Mouse (Mus musculus): Measurements from ENCODE around the gene Gm44596.

Gm44596 gene

GRCm38 (mm10) chr6:128429300-128429699 lies 54.0 kb downstream of the Gm44596 start:
- no peak for DNase-seq (ENCODE audit: low spot score)

GRCm38 (mm10) chr6:128429826-128430225 lies 54.5 kb downstream of the Gm44596 start:
- no peak for DNase-seq (ENCODE audit: low spot score)

GRCm38 (mm10) chr6:128432356-128432915 lies 57.1 kb downstream of the Gm44596 start:
- no peak for DNase-seq (ENCODE audit: low spot score)

- DNase-seq (ENCODE audit: low spot score) = no peak
These were observed 58.3 kb downstream of the Gm44596 start for GRCm38 (mm10) chr6:128433566-128433965.

- DNase-seq (ENCODE audit: low spot score) = peak; percentile 83
These were observed 60.2 kb downstream of the Gm44596 start for GRCm38 (mm10) chr6:128435474-128435873.

GRCm38 (mm10) chr6:128436356-128437005 lies 61.2 kb downstream of the Gm44596 start:
- DNase-seq (ENCODE audit: low spot score) = no peak

GRCm38 (mm10) chr6:128437288-128437687 lies 62.0 kb downstream of the Gm44596 start:
- no peak for DNase-seq (ENCODE audit: low spot score)

- DNase-seq (ENCODE audit: low spot score) = peak; percentile 59
These were observed 62.5 kb downstream of the Gm44596 start for GRCm38 (mm10) chr6:128437731-128438316.

GRCm38 (mm10) chr6:128438317-128438870 lies 63.1 kb downstream of the Gm44596 start, which contains the start of gene Fkbp4:
Fkbp4 (minus strand) TSS chr6:128438677.
- DNase-seq (ENCODE audit: low spot score) = peak; percentile 94

- DNase-seq (ENCODE audit: low spot score) = no peak
These were observed 63.6 kb downstream of the Gm44596 start for GRCm38 (mm10) chr6:128438871-128439341.

GRCm38 (mm10) chr6:128440238-128440637 lies 64.9 kb downstream of the Gm44596 start:
- DNase-seq (ENCODE audit: low spot score) = no peak

- DNase-seq (ENCODE audit: low spot score) = peak; percentile 65
These were observed 70.6 kb downstream of the Gm44596 start for GRCm38 (mm10) chr6:128445761-128446535.

- DNase-seq (ENCODE audit: low spot score) = no peak
These were observed 71.8 kb downstream of the Gm44596 start for GRCm38 (mm10) chr6:128447063-128447462.

- DNase-seq (ENCODE audit: low spot score) = no peak
These were observed 80.7 kb downstream of the Gm44596 start for GRCm38 (mm10) chr6:128455835-128456605.
